Mouse (Mus musculus) ES-E14 (cell line): ENCODE measurements around the gene Sept9.

Source experiments
- HCFC1 ChIP-seq: IDR thresholded peaks from 2 replicates; pipeline ENCODE4 v1.6.1; 2012; ENCODE audit warnings: low read length, inconsistent platforms, borderline replicate concordance; ENCODE audit not compliant: insufficient read depth
- MAFK ChIP-seq: IDR thresholded peaks from 2 replicates; pipeline ENCODE4 v1.6.1; 2014; ENCODE audit warnings: mild to moderate bottlenecking, low read depth, low read length, inconsistent platforms; ENCODE audit not compliant: insufficient read depth
- ZC3H11A ChIP-seq: IDR thresholded peaks from 2 replicates; pipeline ENCODE4 v1.6.1; 2012; ENCODE audit warnings: low read depth, mild to moderate bottlenecking, inconsistent platforms, low read length, borderline replicate concordance

DNA sequence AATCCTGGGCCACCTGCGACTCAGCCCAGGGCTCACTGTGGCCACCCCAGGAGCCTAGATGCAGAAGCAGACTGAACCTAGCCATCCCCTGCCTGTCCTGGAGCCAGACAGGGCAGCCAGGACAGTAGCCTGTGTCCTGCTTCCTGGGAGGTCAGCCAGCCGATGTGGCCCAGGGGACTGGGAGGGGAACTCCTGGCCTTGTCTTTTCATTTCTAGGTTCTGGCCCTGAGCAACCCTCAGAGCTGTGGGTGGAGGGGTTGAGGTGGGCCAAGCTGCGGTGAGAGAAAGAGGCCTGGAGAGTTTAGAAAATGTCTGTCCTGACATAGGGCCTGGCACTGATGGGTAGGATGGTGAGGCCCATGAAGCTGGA, 110.4 kb downstream of the Sept9 start:
- TF ChIP-seq MAFK = no peak
- TF ChIP-seq HCFC1 = no peak
- TF ChIP-seq ZC3H11A = no peak
